ENCODE assay signal across 8 mouse cellular contexts in genomic region chr2:122368081-122368971, GRCm38 (mm10). TPM values are rescaled to one million over a fixed set of nuclear protein-coding genes. Genes with fewer than 3 reads are reported as not detected.
DNase-seq lines count a peak whose midpoint lies in the region; ATAC-seq and TF ChIP-seq lines count a peak whose summit lies in the region.

No protein-coding gene starts in this region.

- H3K4me3 ChIP-seq in E14TG2a.4 (replicated peaks; ENCODE audit: low read length) = peak overlapping the region; percentile 88
- peak overlapping the region; percentile 87 for H3K4me3 ChIP-seq in hindbrain, embryonic 16.5 days (ENCODE audit: low read length)
- peak overlapping the region; percentile 85 for H3K4me3 ChIP-seq in liver, embryonic 12.5 days
- peak overlapping the region; percentile 92 for H3K4me3 ChIP-seq in neural tube, embryonic 14.5 days (ENCODE audit: low read depth, low read length)

- peaks cover 29% of the 10 kb centered on the region for H3K36me3 ChIP-seq in E14TG2a.4 (ENCODE audit: insufficient read depth, low read length)
- no peaks in the 10 kb centered on the region for H3K36me3 ChIP-seq in hindbrain, embryonic 16.5 days (ENCODE audit: control insufficient read depth, insufficient read depth, low read length)
- H3K36me3 ChIP-seq in liver, embryonic 12.5 days = peaks cover 11% of the 10 kb centered on the region
- H3K36me3 ChIP-seq in neural tube, embryonic 14.5 days (ENCODE audit: control insufficient read depth, insufficient read depth, low read length) = no peaks in the 10 kb centered on the region

- H3K4me2 ChIP-seq in hindbrain, embryonic 16.5 days (ENCODE audit: low read length) = peak overlapping the region; percentile 79
- peak overlapping the region; percentile 99 for H3K4me2 ChIP-seq in liver, embryonic 12.5 days
- H3K4me2 ChIP-seq in neural tube, embryonic 14.5 days (ENCODE audit: low read depth, low read length) = peak overlapping the region; percentile 83

- peak overlapping the region; percentile 66 for H3K27ac ChIP-seq in hindbrain, embryonic 16.5 days (ENCODE audit: low read depth, low read length)
- H3K27ac ChIP-seq in liver, embryonic 12.5 days = peak overlapping the region; percentile 80
- H3K27ac ChIP-seq in neural tube, embryonic 14.5 days (ENCODE audit: low read depth, low read length) = peak overlapping the region; percentile 52

- DNase-seq in adrenal gland, postnatal 25 days = peak; percentile 54
- no peak for DNase-seq in adrenal gland, adult 18-20 months (ENCODE audit: low spot score in 2 of 2)
- peak; percentile 71 for DNase-seq in embryo, embryonic 9.5 days (ENCODE audit: extremely low spot score)
- no peak for DNase-seq in left cerebral cortex, adult 11 months (ENCODE audit: low spot score)

- under 1% methylated on average over 22 of the region's 55 CpGs for WGBS in hindbrain, embryonic 16.5 days
- WGBS in liver, embryonic 12.5 days (ENCODE audit: insufficient replicate concordance) = 3% methylated on average over 49 of the region's 55 CpGs
- under 1% methylated on average over 33 of the region's 55 CpGs for WGBS in neural tube, embryonic 14.5 days

- peaks cover 73% of the 10 kb centered on the region for H3K4me1 ChIP-seq in E14TG2a.4 (replicated peaks; ENCODE audit: low read depth, low read length)
- peaks cover 29% of the 10 kb centered on the region for H3K4me1 ChIP-seq in hindbrain, embryonic 16.5 days (ENCODE audit: control insufficient read depth, insufficient read depth, low read depth, low read length)
- peaks cover 68% of the 10 kb centered on the region for H3K4me1 ChIP-seq in liver, embryonic 12.5 days
- H3K4me1 ChIP-seq in neural tube, embryonic 14.5 days (ENCODE audit: control insufficient read depth, insufficient read depth, low read length) = peaks cover 26% of the 10 kb centered on the region

- peak; percentile 31 for ATAC-seq in hindbrain, embryonic 16.5 days
- peak; percentile 11 for ATAC-seq in liver, embryonic 12.5 days
- peak; percentile 60 for ATAC-seq in neural tube, embryonic 14.5 days (ENCODE audit: low read depth)

- no peak for TF ChIP-seq CTCF in E14TG2a.4 (conservative IDR thresholded peaks at IDR 0.05; ENCODE audit: low read length)

- no peaks in the 10 kb centered on the region for H3K9me3 ChIP-seq in E14TG2a.4 (ENCODE audit: low read length)
- H3K9me3 ChIP-seq in hindbrain, embryonic 16.5 days (ENCODE audit: control insufficient read depth, low read length) = no peaks in the 10 kb centered on the region
- no peaks in the 10 kb centered on the region for H3K9me3 ChIP-seq in liver, embryonic 12.5 days (replicated peaks)
- H3K9me3 ChIP-seq in neural tube, embryonic 14.5 days (ENCODE audit: control insufficient read depth, low read length) = no peaks in the 10 kb centered on the region

- peaks cover 3% of the 10 kb centered on the region; the same call in 1 of the 2 replicates for H3K27me3 ChIP-seq in E14TG2a.4 (ENCODE audit: insufficient read depth, low read length)
- no peaks in the 10 kb centered on the region for H3K27me3 ChIP-seq in hindbrain, embryonic 16.5 days (replicated peaks; ENCODE audit: control insufficient read depth, insufficient read depth, low read length)
- peaks cover 2% of the 10 kb centered on the region; the same call in 1 of the 2 replicates for H3K27me3 ChIP-seq in liver, embryonic 12.5 days (replicated peaks)
- no peaks in the 10 kb centered on the region for H3K27me3 ChIP-seq in neural tube, embryonic 14.5 days (ENCODE audit: control insufficient read depth, insufficient read depth, low read length)

- peak overlapping the region; percentile 92 for H3K9ac ChIP-seq in hindbrain, embryonic 16.5 days (ENCODE audit: low read depth, low read length)
- H3K9ac ChIP-seq in liver, embryonic 12.5 days = peak overlapping the region; percentile 93
- peak overlapping the region; percentile 92 for H3K9ac ChIP-seq in neural tube, embryonic 14.5 days (replicated peaks; ENCODE audit: low read depth, low read length)

RNA-seq across cellular contexts. Expression of gene Shf, which starts 0.6 kb away (rescaled TPM):
- 5.8 and 11.4 TPM in 2 replicates for total RNA-seq in adrenal gland, postnatal 25 days (2021)
- total RNA-seq in adrenal gland, adult 18-20 months (2021) = 10 to 100 TPM in 1 of 2 experiments, 1 to 10 TPM in 1; 6.4 to 10.4 TPM
- polyA plus RNA-seq in hindbrain, embryonic 16.5 days (2015; fragmentation: Nextera tagmentation; extraction: Ambion mirVana) = 11.7 and 11.8 TPM in 2 replicates
- polyA plus RNA-seq in liver, embryonic 12.5 days (2016; fragmentation: Nextera tagmentation; extraction: Ambion mirVana) = 2.0 TPM in 2 replicates
- polyA plus RNA-seq in neural tube, embryonic 14.5 days (2014; fragmentation: Nextera tagmentation; extraction: Ambion mirVana) = 16.7 and 17.5 TPM in 2 replicates

RNA-seq across cellular contexts. Expression of gene Duox1, which starts 52.9 kb away (rescaled TPM):
- total RNA-seq in adrenal gland, postnatal 25 days (2021) = not detected in 2 replicates
- total RNA-seq in adrenal gland, adult 18-20 months (2021) = under 1 TPM in 1 of 2 experiments, not detected in 1; 0.07 TPM
- polyA plus RNA-seq in hindbrain, embryonic 16.5 days (2015; fragmentation: Nextera tagmentation; extraction: Ambion mirVana) = 0.09 and 0.15 TPM in 2 replicates
- polyA plus RNA-seq in liver, embryonic 12.5 days (2016; fragmentation: Nextera tagmentation; extraction: Ambion mirVana) = not detected in 2 replicates
- 0.13 and 0.15 TPM in 2 replicates for polyA plus RNA-seq in neural tube, embryonic 14.5 days (2014; fragmentation: Nextera tagmentation; extraction: Ambion mirVana)

RNA-seq across cellular contexts. Expression of gene Duoxa1, which starts 54.8 kb away (rescaled TPM):
- total RNA-seq in adrenal gland, postnatal 25 days (2021) = not detected in 2 replicates
- not detected for total RNA-seq in adrenal gland, adult 18-20 months (2021)
- polyA plus RNA-seq in hindbrain, embryonic 16.5 days (2015; fragmentation: Nextera tagmentation; extraction: Ambion mirVana) = 0.26 and 0.27 TPM in 2 replicates
- not detected in 2 replicates for polyA plus RNA-seq in liver, embryonic 12.5 days (2016; fragmentation: Nextera tagmentation; extraction: Ambion mirVana)
- polyA plus RNA-seq in neural tube, embryonic 14.5 days (2014; fragmentation: Nextera tagmentation; extraction: Ambion mirVana) = 0.32 TPM in 1 of 2 replicates, not detected in the other

RNA-seq across cellular contexts. Expression of gene Slc28a2, which starts 58.0 kb away (rescaled TPM):
- total RNA-seq in adrenal gland, postnatal 25 days (2021) = 1.4 and 2.0 TPM in 2 replicates
- 1 to 10 TPM; 1.2 to 7.1 TPM for total RNA-seq in adrenal gland, adult 18-20 months (2021)
- polyA plus RNA-seq in hindbrain, embryonic 16.5 days (2015; fragmentation: Nextera tagmentation; extraction: Ambion mirVana) = 0.15 and 0.18 TPM in 2 replicates
- 0.31 and 0.35 TPM in 2 replicates for polyA plus RNA-seq in liver, embryonic 12.5 days (2016; fragmentation: Nextera tagmentation; extraction: Ambion mirVana)
- 0.14 TPM in 1 of 2 replicates, not detected in the other for polyA plus RNA-seq in neural tube, embryonic 14.5 days (2014; fragmentation: Nextera tagmentation; extraction: Ambion mirVana)

Comparison
In these comparisons a context has a peak if more than half of its experiments do, and no peak if none do; other contexts are left out.
1. DNase-seq: peak in adrenal gland, postnatal 25 days (single experiment) and embryo, embryonic 9.5 days (single experiment); none in adrenal gland, adult 18-20 months (0 of 2) and left cerebral cortex, adult 11 months (single experiment).
2. Peak in every context shown above with its lines, with median percentiles within 50 percentile points of each other: H3K4me3 ChIP-seq, ATAC-seq, H3K27ac ChIP-seq, H3K4me2 ChIP-seq and H3K9ac ChIP-seq.